Mouse (Mus musculus) small intestine, adult 2 months (tissue): ENCODE results near the gene Gpr135. TPM values are rescaled to one million over a fixed set of nuclear protein-coding genes. Genes with fewer than 3 reads are reported as not detected.
A peak's percentile ranks its signal among the peaks of the same experiment; 100 is the strongest.

ENCODE experiments used
- H3K27ac ChIP-seq: fragments of 200-500 bp; 2 replicates; pipeline ENCODE4 v1.5.1; 2012; ENCODE audit warnings: low read depth, low read length, control low read depth, inconsistent platforms; ENCODE audit not compliant: insufficient read depth
- H3K27me3 ChIP-seq: fragments of 200-500 bp; 2 replicates; pipeline ENCODE4 v1.6.1; 2012; ENCODE audit warnings: mild to moderate bottlenecking, moderate library complexity, low read length, inconsistent platforms; ENCODE audit not compliant: control insufficient read depth, insufficient read depth
- H3K36me3 ChIP-seq: fragments of 200-500 bp; 2 replicates; pipeline ENCODE4 v1.6.1; 2012; ENCODE audit warnings: mild to moderate bottlenecking, low read length, control low read depth, inconsistent platforms; ENCODE audit not compliant: control insufficient read depth, insufficient read depth
- H3K4me1 ChIP-seq: fragments of 200-500 bp; 2 replicates; pipeline ENCODE4 v1.6.1; 2012; ENCODE audit warnings: low read length, inconsistent platforms, mixed read lengths; ENCODE audit not compliant: control insufficient read depth, insufficient read depth, insufficient read length
- H3K4me3 ChIP-seq: fragments of 200-500 bp; 2 replicates; pipeline ENCODE4 v1.5.1; 2012; ENCODE audit warnings: low read depth, mild to moderate bottlenecking, control low read depth, inconsistent platforms, low read length, moderate library complexity
- CTCF ChIP-seq: fragments of 200-500 bp; IDR thresholded peaks from 2 replicates; pipeline ENCODE4 v1.5.1; 2012; ENCODE audit warnings: low read depth, mild to moderate bottlenecking, control low read depth, inconsistent platforms, low read length, moderate library complexity, mixed read lengths; ENCODE audit not compliant: insufficient replicate concordance, insufficient read length; ENCODE audit errors: extremely low read depth
- POLR2A ChIP-seq: fragments of 200-500 bp; IDR thresholded peaks from 2 replicates; pipeline ENCODE4 v1.6.1; 2012; ENCODE audit warnings: low read depth, mild to moderate bottlenecking, control low read depth, inconsistent platforms, low read length, moderate library complexity
- WGBS: fragments of 180-500 bp; shearing (Covaris S2); methylation state at CpG from one replicate; pipeline ENCODE4 v1.1.7; 2018; 5-methylcytosine and 5-hydroxymethylcytosine counted together
- polyA plus RNA-seq: library from polyadenylated mRNA; depleted of rRNA; stranded (reverse); fragments of >200 nt; gene quantifications from 2 replicates; pipeline ENCODE4 v1.2.3, GENCODE M21; 2012

Gpr135 gene
- polyA plus RNA-seq, 1 experiment = 0.46 TPM

DNA sequence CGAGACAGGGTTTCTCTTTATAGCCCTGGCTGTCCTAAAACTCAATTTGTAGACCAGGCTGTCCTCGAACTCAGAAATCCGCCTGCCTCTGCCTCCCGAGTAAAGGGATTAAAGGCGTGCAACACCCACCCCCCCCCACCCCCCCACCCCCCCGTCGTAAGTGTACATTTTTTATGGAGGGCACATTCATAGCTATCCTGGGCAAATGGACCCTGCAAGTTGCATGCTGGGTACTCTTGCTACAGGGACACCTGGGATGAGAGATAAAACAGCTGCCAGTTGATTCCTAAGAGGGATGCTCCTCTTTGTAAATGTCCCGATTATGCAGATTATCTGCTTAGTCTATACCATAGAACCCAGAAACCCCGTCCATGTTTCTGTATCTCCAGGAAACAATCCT is 12.3 kb upstream of the Gpr135 start:
- peaks cover 7% of the 10 kb centered on the region for H3K4me1 ChIP-seq
- TF ChIP-seq POLR2A = no peak
- TF ChIP-seq CTCF = no peak
- H3K4me3 ChIP-seq = no peak overlapping the region
- no peaks in the 10 kb centered on the region for H3K36me3 ChIP-seq
- H3K27me3 ChIP-seq = no peaks in the 10 kb centered on the region
- H3K27ac ChIP-seq = no peak overlapping the region
- WGBS = 71% methylated on average over 9 of the region's 9 CpGs

DNA sequence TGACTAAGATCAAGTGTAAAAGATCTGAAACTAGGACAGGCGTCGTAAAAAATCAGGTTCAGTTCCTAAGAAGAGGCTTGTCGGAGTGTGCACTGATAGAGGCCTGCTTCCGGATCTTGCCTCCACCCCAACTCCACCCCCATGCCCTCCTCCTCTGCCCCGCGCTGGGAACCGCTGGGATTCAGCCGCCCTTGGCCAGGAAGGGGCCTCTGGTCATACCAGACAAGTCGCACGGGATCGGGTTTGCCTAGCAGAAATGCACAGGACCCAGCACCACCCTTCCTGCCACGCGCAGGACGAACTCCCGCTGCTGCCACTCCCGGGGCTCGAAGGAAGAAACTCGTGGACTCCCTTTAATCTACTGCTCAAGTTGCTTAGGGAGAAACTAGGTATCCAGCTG is 11.4 kb upstream of the Gpr135 start:
- 19% methylated on average over 18 of the region's 18 CpGs for WGBS
- TF ChIP-seq CTCF = no peak
- no peak for TF ChIP-seq POLR2A
- H3K27me3 ChIP-seq = no peaks in the 10 kb centered on the region
- no peak overlapping the region for H3K27ac ChIP-seq
- H3K4me3 ChIP-seq = peak overlapping the region; percentile 61
- peaks cover 7% of the 10 kb centered on the region for H3K4me1 ChIP-seq
- H3K36me3 ChIP-seq = no peaks in the 10 kb centered on the region

DNA sequence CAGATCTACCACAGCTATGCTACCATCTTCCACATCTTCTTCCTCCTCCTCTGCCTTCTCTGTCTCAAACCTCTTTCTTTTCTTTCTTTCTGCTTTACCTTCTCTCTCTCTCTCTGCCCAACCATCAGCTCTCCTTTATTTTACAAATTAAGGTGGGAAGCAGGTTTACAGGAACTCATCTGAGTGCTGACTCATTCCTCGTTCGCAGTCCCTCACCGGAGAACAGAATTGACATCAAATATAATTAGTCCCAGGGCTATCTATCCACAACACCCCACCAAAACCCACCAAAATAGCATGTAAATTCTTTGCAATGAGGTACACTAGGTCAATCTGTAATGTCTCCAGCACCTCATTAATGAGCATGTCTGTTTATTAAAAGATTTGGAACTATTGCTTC is 11.0 kb upstream of the Gpr135 start:
- TF ChIP-seq POLR2A = no peak
- TF ChIP-seq CTCF = no peak
- 80% methylated on average over 3 of the region's 3 CpGs for WGBS

DNA sequence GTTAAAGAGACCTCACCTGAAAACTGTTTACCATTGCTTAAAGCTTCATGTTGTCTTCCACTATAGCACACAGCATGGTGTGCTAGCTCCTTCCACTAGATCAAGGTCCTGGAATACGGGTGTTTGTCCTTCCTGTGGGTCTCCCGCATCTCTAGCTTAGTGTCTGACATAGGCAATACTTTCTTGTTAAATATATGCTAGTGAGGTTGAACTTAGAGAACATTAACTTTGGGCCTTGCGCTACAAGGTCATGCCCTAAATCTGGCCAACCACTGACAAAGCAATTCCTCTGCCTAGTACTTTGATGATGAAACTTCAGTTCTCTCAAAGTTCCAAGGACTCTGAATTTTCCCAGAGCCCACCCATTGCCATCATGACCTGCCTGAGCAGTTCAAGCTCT is 7.3 kb upstream of the Gpr135 start:
- Histone ChIP-seq H3K4me1 (0 out of 2 replicates have a peak, but pooled peaks cover 2% of the 10 kb centered on the region), H3K4me3 (no peak overlapping the region), H3K36me3 (no peaks in the 10 kb centered on the region), H3K27me3 (no peaks in the 10 kb centered on the region), H3K27ac (no peak overlapping the region)
- TF ChIP-seq POLR2A = no peak
- no peak for TF ChIP-seq CTCF
- WGBS = 95% methylated on average over 3 of the region's 3 CpGs

More for the DNA sequence above, 11.0 kb upstream of the Gpr135 start:
- no peaks in the 10 kb centered on the region for H3K36me3 ChIP-seq
- H3K27me3 ChIP-seq = no peaks in the 10 kb centered on the region
- H3K4me3 ChIP-seq = no peak overlapping the region
- H3K4me1 ChIP-seq = peaks cover 7% of the 10 kb centered on the region
- H3K27ac ChIP-seq = no peak overlapping the region

DNA sequence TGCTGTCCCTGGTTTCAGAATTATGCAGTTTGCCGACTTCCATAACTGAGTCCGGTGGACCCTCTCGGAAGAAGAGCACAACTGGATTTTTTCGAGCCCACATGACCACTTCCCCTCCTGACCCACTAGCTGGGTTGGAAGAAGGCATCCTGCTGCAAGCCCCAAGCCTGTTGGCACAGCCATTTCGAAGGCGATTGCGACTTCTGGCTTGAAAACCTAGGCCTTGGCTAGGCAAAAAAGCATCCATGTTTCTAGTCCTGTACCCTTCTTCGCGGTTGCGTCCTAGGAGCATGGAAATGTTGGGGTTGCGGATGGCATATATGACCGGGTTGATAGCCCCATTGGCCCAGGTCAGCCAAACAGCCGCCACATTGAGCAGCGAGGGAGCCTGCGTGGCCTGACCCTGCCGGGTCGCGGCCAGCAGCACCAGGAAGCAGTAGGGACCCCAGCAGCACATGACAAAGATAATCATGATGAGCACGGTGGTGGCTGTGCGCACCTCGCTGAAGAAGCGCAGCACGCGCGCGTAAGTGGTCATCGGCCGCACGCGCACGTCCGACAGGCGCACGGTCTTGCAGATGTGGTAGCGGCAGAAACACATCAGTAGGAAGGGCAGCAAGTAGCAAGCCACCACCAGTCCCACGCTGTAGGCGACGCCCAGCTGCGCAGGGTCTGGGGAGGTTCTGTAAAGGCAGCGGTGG is 1.1 kb downstream of the Gpr135 start:
- Histone ChIP-seq H3K36me3 (no peaks in the 10 kb centered on the region), H3K27me3 (peaks cover 3% of the 10 kb centered on the region), H3K27ac (no peak overlapping the region), H3K4me1 (peaks cover 8% of the 10 kb centered on the region), H3K4me3 (peak overlapping the region; percentile 73)
- TF ChIP-seq POLR2A (no peak), CTCF (no peak)
- WGBS = 11% methylated on average over 40 of the region's 40 CpGs

DNA sequence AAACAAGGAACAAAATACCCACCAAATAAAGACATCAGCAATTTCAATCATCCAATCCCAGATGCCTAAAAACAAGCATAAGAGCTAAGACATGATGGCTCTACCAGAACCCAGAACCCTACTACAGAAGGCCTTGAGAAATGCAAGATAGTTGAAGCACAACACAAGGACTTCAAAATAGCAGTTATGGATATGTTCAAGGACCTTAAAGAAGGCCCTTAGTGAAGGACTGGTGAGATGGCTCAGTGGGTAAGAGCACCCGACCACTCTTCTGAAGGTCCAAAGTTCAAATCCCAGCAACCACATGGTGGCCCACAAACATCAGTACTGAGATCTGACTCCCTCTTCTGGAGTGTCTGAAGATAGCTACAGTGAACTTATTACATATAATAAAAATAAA is 13.1 kb downstream of the Gpr135 start:
- no peaks in the 10 kb centered on the region for H3K36me3 ChIP-seq
- 0 out of 2 replicates have a peak, but pooled peaks cover 2% of the 10 kb centered on the region for H3K27me3 ChIP-seq
- H3K4me1 ChIP-seq = no peaks in the 10 kb centered on the region
- H3K4me3 ChIP-seq = no peak overlapping the region
- no peak overlapping the region for H3K27ac ChIP-seq
- WGBS = 44% methylated on average over 1 of the region's 1 CpGs
- no peak for TF ChIP-seq POLR2A

DNA sequence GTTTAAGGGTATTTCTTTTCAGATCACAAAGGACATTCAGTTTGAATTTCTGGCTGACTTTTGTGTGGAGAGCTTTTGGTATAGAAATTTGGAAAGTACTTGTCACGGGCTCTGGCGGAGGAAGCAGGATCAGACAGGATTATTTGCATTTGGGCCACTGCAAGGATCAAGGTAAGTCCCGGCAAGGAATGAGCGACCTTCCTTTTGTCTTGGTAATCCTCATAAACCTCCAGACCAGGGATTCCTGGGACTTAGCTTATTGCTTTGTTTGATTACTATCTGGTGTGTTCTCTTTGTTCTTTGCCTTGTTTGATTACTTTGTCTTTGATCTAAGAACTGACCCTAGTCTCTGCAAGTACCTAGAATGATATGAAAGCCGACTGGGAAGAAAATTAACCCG is 17.1 kb downstream of the Gpr135 start:
- WGBS = 27% methylated on average over 6 of the region's 6 CpGs
- Histone ChIP-seq H3K27ac (no peak overlapping the region), H3K4me3 (no peak overlapping the region)

More for the DNA sequence above, 17.1 kb downstream of the Gpr135 start:
- TF ChIP-seq CTCF (no peak), POLR2A (no peak)
- 0 out of 2 replicates have a peak, but pooled peaks cover 2% of the 10 kb centered on the region for H3K27me3 ChIP-seq
- no peaks in the 10 kb centered on the region for H3K36me3 ChIP-seq
- H3K4me1 ChIP-seq = no peaks in the 10 kb centered on the region
